11 mouse cellular contexts compared by ENCODE assay signal in the genomic region with DNA sequence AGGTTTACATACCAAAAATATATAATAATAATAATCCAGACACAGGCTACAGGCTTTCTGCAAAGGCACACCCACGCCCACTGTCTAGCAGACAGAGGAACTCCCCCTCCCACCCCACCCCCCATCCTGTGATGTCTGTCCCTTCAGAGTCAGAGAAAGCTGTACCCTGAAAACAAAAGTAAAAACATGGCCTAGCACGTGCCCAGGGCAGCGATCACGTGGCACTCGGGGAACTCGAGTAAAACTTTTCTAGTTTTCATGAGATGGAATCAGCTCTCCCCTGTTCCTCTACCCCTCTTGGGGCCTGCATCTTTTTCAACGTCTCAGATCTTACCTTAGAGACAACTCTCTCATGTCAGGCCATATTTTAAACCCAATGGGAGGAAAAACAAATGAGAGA.
A peak's percentile ranks its signal among the peaks of the same experiment; 100 is the strongest.
DNase-seq lines count a peak whose midpoint lies in the region; ATAC-seq and TF ChIP-seq lines count a peak whose summit lies in the region.
"Had no signal": no experiment of that assay in that cellular context is flagged by ENCODE, and none has a peak within 500 bp of the region (broad histone marks: within the 10 kb centered on the region; RNA-seq: fewer than 3 reads in every experiment).

No protein-coding gene starts in this region.

- no peak overlapping the region for H3K4me3 ChIP-seq in embryonic facial prominence, embryonic 15.5 days (replicated peaks)
- H3K4me3 ChIP-seq in small intestine, adult 2 months (ENCODE audit: low read depth, low read length) = no peak overlapping the region
- H3K4me3 ChIP-seq: hindbrain, embryonic 15.5 days; neural tube, embryonic 13.5 days had no signal

- no peak overlapping the region for H3K9ac ChIP-seq in embryonic facial prominence, embryonic 15.5 days
- H3K9ac ChIP-seq: hindbrain, embryonic 15.5 days; neural tube, embryonic 13.5 days had no signal

- no peaks in the 10 kb centered on the region for H3K9me3 ChIP-seq in embryonic facial prominence, embryonic 15.5 days (replicated peaks)
- H3K9me3 ChIP-seq: hindbrain, embryonic 15.5 days; neural tube, embryonic 13.5 days had no signal

- 35% methylated on average over 7 of the region's 7 CpGs for WGBS in embryonic facial prominence, embryonic 15.5 days
- 41% methylated on average over 7 of the region's 7 CpGs for WGBS in small intestine, adult 2 months

- peak; percentile 53 for DNase-seq in kidney, adult 18-20 months
- DNase-seq in kidney, postnatal 14 days = no peak
- peak; percentile 64 to 69 for DNase-seq in B cell, adult 2 months
- DNase-seq in embryo, embryonic 10.5 days (ENCODE audit: low spot score) = no peak
- DNase-seq in testis, postnatal 14 days (ENCODE audit: low spot score) = no peak
- DNase-seq in gastrocnemius, postnatal 25 days = no peak
- DNase-seq: embryo, embryonic 11 days had no signal

- peaks cover 23% of the 10 kb centered on the region for H3K36me3 ChIP-seq in embryonic facial prominence, embryonic 15.5 days
- peaks cover 30% of the 10 kb centered on the region for H3K36me3 ChIP-seq in small intestine, adult 2 months (ENCODE audit: control insufficient read depth, insufficient read depth, low read length)

- H3K27ac ChIP-seq in embryonic facial prominence, embryonic 15.5 days (replicated peaks) = peak overlapping the region; percentile 61
- peak overlapping the region; percentile 29; the same call in 1 of the 2 replicates for H3K27ac ChIP-seq in small intestine, adult 2 months (ENCODE audit: insufficient read depth, low read depth, low read length)

- 0 out of 2 replicates have a peak overlapping the region, but pooled peaks have one; percentile 1 for H3K4me2 ChIP-seq in embryonic facial prominence, embryonic 15.5 days (replicated peaks)
- H3K4me2 ChIP-seq: hindbrain, embryonic 15.5 days; neural tube, embryonic 13.5 days had no signal

- ATAC-seq in embryonic facial prominence, embryonic 15.5 days (ENCODE audit: insufficient number of reproducible peaks, low FRiP score, low TSS enrichment, low read depth) = no peak

- H3K4me1 ChIP-seq in embryonic facial prominence, embryonic 15.5 days = peaks cover 61% of the 10 kb centered on the region
- H3K4me1 ChIP-seq in small intestine, adult 2 months (ENCODE audit: control insufficient read depth, insufficient read depth, insufficient read length, low read length) = peaks cover 14% of the 10 kb centered on the region; the same call in 1 of the 2 replicates

- H3K27me3 ChIP-seq in embryonic facial prominence, embryonic 15.5 days = no peaks in the 10 kb centered on the region
- no peaks in the 10 kb centered on the region for H3K27me3 ChIP-seq in small intestine, adult 2 months (ENCODE audit: control insufficient read depth, insufficient read depth, low read length)
- H3K27me3 ChIP-seq: hindbrain, embryonic 15.5 days; neural tube, embryonic 13.5 days had no signal

- TF ChIP-seq CTCF in small intestine, adult 2 months (IDR thresholded peaks at IDR 0.05; ENCODE audit: extremely low read depth, insufficient read length, insufficient replicate concordance, low read depth, low read length) = no peak

- no peak for TF ChIP-seq POLR2A in small intestine, adult 2 months (IDR thresholded peaks at IDR 0.05; ENCODE audit: low read depth, low read length)

Comparison
In these comparisons a context has a peak if more than half of its experiments do, and no peak if none do; other contexts are left out.
1. DNase-seq: peak in kidney, adult 18-20 months (single experiment) and B cell, adult 2 months (2 of 2); none in kidney, postnatal 14 days (single experiment), embryo, embryonic 10.5 days (single experiment), testis, postnatal 14 days (single experiment) and gastrocnemius, postnatal 25 days (single experiment).